Mouse (Mus musculus) urinary bladder, postnatal 14 days (tissue): ENCODE results near the gene Nfkbil1.

Source experiments
- DNase-seq: peaks from one replicate; pipeline ENCODE4 v3.0.0; 2021; ENCODE audit warnings: low spot score

Gene Nfkbil1

DNA sequence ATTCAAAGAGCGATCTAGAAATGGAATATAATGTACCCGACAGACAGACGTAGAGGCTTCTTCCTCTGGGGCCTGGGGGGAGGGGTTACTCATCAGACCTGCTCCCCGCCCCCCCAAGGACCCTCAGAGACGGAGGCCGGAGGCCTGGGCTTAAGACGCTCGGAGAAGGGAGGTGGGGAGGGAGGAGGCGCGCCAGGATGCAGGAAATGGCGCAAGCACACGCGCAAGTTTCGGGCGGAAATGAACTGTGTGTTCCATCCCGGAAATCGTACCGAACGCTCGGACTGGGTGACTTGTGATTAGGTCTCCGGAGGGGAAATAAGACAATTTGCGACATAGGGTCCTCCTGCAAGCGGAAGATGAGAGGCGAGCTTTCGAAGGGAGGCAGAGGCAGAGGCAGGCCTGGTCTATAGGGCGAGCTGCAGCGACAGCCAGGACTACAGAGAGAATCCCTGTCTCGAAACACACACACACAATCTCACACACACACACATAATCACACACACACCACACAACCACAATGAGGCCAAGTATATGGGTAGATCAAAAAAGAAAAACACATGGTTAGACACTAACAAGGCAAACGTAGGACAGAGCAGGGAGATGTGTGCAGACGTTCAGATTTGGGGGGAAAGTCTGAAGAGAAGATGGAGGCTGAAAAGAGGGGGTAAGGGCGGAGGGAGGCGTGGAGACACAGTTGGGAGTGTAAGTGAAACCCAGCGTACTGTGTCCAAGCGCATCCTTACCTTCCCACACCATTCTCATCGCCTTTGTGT, at the start of gene Nfkbil1:
Gene Nfkbil1, minus strand, starts transcription at position 179 of the 776 bp plus-strand sequence.
- peak; percentile 91 for DNase-seq

DNA sequence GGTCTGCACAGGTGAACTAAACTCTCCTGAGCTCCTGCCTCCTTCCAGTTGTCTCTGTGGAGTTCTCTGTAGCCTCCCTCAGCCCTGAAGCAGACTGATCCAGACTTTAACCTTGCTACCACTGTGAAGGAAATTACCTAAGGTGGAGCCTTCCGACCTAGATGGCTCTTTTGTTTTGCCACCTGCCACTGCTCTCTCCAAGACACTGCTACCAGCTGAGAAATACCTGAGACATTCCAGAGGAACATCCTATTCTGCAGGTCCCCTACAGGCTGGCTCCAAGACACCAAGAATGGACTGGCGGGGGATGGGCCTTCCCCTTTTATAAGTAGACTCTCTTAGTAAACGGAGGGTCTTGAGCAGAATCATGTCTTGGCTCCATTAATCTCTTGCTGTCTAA, 44.7 kb upstream of the Nfkbil1 start:
- DNase-seq: no peak

DNA sequence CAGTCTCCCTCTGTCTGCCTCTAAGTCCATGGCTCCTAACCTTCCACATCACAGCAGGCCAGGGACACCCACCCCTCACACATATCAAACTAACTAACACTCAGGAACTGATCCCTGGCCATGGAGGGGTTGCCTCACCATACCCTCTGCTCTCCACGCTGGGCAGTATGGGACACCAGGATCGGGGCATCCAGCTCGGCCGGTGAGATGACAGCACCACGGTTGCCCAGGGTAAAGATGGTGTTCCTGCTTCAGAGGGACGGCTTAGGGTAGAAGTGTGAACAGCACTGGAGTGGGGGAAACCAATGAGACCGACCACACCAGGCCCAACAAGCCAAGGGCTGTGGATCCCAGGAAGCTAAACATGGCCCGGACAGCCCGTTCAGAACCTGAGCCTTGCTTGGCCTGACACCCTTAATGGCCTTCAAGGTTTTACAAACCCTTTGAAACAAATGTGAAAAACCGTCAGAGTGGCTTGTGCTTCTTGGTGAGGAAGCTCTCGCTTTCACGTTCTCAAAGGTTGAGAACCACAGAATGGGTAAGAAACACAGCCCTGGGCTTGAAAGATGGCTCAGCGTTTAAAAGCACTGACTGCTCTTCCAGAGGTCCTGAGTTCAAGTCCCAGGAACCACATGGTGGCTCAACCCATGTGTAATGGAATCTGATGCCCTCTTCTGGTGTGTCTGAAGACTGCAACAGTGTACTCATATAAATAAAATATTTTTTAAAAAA, 43.5 kb upstream of the Nfkbil1 start:
- no peak for DNase-seq

DNA sequence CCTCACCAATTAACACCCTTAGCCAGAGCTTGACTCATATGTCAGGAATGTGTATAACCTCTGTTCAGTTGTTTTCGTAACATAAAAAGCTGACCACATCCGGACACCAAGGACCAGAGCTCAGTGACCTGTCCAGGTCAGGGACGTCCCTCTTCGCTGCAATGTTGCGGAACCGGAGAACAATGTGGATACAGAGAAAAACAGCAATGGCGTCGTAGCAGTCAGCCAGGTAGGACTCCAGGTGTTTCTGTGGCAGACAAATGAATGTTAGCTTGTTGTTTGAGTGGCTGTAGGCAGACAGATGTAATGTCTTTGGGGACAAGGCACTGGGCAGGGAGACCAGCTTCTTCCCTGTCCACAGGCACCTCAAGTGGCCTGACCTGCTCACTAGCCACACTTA, 42.5 kb upstream of the Nfkbil1 start:
- DNase-seq: no peak

DNA sequence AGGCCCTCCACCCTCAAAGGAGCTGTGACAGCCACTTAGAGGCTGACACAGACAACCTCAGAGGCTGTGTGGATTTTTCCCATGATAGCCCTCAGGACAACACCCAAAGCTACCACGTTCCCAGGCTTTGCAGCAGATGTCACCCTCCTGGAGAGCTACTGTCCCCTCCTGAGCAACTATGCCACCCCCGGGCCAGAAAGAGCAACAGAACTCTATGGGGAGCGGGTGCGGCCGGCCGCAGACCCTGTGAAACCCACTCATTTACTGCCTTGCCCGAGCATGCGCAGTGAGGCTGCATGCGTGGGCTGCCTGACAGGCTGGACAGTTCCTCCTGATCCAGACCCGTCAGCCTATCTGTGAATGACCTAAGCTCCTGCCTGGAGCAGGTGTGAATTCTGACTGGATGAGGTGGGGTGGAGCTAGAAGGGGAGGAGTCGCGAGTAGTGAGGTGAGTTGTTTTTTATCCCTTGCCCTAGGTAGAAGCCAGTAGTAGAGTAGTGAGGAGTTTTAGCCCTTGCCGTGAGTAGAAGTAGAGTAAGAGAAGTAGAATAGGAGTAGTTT, 40.8 kb upstream of the Nfkbil1 start:
- DNase-seq: no peak

DNA sequence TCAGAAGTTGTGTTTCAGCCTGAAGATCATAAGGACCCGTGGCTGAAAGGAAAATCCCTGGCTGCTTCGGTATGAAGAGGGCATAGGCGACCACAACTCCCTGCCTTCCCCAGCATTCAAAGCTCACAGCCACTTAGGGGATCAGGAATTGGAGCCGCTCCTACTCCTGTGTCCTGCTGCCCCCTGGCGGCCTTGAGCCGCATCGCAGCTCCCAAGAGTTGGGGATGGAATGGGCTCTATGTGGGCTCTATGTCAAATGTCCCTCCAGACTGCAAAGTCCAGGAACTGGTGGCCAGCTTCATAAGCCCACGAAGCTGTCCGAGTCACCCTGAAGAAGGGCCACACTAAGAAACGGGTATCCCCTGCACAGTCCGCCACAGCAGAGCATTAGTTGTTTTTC, 39.2 kb upstream of the Nfkbil1 start:
- DNase-seq: peak; percentile 88

DNA sequence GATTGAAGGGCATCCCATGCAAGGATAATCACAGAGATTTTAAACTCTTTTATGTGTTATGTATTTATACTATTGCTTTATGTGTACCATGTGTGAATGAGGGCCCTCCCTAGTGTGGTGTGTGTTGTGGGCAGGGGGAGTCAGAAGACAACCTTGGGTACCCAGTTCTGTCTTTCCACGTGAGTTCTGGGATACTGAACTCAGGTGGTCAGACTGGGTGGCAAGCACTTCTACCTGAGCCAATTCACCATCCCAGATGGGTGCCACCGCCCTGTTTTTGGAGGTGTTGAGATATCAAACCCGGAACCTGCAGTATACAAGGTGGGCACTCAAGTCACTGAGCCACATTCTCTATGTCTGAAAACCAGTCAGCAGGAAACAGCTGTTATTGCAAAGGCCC, 36.7 kb upstream of the Nfkbil1 start:
- DNase-seq: no peak

DNA sequence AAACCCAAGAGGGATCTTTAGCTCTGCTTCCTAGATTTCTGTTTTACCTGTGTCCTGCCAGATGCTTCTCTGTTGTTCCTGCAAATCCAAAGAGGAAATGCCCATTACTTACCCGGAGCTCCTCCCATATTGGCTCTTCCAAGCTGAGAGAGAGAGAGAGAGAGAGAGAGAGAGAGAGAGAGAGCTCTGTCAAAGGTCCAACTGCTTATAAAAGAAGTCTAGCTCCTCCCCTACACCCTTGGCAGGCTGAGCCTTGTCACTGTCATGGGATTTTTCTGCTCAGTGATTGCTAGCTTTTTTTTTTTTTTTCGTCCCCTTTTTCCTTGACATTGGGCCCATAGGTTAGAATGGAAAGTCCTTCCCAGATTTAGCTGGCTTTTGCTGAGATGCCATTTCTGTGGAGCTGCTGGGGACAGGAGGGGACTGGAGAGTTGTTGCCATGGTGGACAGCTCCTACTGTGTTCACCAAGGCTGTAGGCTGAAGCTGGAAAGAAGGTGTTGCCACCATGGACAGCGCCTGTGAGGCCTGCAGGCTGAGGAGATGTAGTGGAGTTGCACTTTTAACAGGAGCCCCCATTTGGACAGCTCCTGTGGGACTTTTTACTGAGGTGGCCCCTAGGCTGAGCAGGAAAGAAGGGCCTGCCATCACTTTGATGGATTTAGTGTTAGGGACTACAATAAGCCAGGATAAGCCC, 34.2 kb upstream of the Nfkbil1 start:
- DNase-seq: peak; percentile 41

DNA sequence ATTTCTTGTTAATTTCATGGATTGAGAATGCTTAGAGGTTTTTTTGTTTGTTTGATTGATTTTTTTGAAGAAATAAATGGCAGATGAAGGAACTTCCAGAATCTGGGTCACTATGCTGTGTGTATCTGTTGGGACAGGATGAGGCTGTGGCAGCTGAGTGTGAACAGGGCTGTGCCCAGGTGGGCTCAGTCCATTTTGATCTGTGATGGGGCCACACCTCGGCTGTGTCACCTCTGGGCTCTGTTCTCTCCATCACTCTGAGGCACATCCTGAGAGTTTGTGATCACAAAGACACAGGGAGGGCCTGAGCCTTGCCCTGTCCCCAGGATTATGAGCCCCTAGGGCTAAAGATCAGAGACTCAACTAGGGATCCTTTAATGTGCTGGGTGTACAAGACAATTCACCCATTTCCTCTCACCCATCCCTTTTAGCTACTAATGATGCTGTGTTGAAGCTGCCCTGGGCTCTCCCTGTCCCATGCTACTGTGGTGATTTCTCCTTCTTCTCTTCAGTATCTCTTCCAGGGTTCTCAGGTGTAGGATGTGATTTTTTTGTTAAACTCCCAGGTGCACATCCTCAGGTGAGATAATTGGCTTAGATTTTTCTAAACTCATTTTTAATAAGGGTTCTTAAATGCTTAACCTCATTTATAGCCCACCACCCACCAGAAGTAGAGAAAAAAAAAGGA, 32.0 kb upstream of the Nfkbil1 start:
- no peak for DNase-seq

DNA sequence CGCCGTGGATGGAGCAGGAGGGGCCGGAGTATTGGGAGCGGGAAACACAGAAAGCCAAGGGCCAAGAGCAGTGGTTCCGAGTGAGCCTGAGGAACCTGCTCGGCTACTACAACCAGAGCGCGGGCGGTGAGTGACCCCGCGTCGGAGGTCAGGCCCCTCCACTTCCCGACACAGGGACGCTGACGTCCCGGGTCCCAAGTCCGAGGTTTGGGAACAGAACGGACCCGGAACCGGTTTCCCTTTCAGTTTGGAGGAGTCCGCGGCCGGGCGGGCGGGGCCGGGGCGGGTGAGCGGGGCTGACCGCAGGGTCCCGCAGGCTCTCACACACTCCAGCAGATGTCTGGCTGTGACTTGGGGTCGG, 27.9 kb upstream of the Nfkbil1 start:
- no peak for DNase-seq

DNA sequence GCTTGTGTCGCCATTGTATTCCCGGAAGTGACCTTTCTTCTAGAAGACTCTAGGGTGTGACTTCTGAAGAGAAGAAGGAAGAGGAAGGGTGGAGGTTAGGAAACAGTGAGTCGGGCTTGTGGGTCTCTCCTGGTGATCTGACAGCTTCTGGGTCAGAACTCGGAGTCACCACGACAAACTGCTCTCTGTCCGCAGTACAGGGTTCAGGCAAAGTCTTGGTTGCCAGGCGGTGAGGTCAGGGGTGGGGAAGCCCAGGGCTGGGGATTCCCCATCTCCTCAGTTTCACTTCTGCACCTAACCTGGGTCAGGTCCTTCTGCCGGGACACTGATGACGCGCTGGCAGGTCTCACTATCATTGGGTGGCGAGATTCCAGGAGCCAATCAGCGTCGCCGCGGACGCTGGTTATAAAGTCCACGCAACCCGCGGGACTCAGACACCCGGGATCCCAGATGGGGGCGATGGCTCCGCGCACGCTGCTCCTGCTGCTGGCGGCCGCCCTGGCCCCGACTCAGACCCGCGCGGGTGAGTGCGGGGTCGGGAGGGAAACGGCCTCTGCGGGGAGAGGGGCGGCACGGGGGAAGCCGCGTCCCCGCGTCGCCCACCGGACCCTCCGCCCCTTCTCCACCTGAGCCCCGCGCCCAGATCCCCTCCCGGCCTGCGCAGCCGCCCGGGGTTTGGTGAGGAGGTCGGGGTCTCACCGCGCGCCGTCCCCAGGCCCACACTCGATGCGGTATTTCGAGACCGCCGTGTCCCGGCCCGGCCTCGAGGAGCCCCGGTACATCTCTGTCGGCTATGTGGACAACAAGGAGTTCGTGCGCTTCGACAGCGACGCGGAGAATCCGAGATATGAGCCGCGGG, 27.3 kb upstream of the Nfkbil1 start, which contains the start of gene H2-D1:
Gene H2-D1, plus strand, starts transcription at position 67 of the 859 bp plus-strand sequence.
- peak; percentile 99 for DNase-seq

DNA sequence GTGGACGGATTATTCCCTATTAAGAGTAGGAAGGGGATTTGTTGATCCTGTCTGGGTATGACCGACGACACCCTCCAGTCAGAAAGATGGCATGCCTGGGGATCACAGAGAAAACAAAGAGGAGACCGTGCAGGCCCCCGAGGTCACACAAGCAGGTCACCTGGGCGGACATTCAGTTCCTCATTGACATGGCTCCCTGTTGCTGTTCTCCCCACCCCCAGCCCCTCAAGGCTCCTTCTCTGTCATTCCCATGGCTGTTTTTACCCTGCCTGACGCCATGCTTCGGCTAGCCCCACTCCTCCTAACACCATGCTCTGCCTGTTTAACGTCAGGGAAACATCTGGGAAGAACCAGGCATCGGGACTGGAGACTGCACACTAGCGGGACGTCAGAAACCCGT, 26.1 kb upstream of the Nfkbil1 start:
- no peak for DNase-seq

DNA sequence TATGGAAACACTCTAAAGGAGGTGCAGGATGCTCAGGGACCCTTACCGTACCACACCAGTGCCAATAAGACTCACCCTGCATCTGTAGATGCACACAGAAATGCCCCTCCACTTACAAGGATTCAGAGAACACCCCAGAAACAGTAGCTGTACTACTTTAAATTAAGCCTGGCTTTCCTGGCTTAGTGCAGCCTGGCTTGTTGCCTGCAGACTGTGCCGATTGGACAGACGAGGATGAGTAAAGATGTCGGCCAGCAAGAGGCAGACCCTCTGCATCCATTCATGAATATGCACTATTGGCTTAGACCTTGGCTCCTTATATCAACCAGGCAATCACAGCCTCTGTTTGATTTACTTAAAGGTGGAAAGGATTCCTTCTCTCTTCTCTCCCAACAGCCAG, 24.0 kb upstream of the Nfkbil1 start:
- DNase-seq: no peak

DNA sequence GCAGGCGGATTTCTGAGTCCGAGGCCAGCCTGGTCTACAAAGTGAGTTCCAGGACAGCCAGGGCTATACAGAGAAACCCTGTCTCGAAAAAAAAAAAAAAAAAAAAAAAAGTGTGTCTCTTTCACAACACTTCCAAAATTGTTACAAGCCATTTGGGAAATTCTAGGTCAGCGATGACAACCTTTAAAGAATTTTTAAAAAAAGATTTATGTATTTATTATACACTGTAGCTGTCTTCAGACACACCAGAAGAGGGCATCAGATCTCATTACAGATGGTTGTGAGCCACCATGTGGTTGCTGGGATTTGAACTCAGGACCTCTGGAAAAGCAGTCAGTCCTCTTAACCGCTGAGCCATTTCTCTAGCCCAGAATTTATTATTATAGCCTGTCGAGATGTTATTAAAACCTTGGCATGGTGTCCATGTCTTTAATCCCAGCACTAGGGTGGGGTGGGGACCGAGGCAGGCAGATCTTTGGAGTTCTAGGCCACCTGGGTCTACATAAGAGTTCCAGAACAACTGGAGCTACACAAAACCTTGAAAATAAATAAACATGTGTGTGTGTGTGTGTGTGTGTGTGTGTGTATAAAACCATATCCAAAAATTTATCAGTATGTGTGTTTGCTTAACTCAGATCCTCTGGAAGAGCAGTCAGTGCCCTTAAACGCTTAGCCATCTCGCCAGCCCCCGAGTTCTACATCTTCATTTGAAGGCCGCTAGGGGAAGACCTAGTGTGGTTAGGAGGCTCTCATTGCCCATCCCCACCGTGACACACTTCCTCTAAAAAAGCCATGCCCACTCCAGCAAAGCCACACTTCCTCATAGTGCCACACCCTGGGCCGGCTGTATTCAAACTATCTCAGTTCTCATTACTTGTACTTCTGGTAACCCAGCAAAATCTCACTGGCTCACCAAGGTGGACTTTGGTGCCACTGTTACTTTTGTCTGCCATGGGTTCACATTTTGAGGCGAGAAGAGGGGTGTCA, 23.2 kb upstream of the Nfkbil1 start:
- peak; percentile 53 for DNase-seq

DNA sequence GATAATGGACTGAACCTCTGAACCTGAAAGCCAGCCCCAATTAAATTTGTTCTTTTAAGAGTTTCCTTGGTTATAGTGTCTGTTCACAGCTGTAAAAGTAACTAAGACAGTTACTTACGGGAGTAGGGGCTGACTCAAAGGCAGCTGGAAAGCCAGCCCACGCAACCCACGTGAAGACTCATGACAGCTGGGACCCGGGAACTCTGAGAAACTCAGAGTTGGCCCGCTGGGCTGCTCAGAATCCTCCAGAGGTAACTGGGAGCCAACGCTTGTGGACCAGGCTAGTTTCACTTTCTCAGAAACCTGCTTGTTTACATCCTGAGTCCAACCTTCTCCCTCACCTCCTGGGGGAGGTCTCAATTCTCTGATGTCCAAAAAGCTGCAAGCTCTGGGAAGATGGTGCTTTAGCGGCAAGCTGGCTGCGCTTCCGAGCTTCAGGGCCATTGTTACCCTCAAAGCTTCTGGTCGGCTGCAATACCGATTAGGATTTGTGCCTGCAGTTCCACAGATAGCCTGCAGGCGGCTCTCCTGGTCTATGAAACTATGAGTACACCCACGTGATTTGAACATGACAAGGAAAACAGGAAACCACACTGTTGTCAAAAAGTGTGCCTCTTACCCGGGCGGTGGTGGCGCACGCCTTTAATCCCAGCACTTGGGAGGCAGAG, 22.4 kb upstream of the Nfkbil1 start:
- peak; percentile 93 for DNase-seq

DNA sequence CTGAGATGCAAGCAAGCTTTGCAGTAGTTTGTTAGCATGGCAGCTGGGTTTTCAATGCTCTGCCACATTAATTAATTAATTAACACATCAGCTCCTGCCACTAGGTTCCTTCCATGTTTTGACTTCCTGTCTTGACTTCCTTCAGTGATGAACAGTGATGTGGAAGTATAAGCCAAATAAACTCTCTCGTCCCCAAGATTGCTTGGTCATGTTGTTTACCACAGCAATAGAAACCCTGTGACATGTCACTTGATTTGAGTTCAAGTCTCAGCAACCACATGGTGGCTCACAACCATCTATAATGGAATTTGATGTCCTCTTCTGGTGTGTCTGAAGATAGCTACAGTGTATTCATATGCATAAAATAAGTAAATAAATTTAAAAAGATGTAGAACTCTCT, 21.8 kb upstream of the Nfkbil1 start:
- DNase-seq: no peak

DNA sequence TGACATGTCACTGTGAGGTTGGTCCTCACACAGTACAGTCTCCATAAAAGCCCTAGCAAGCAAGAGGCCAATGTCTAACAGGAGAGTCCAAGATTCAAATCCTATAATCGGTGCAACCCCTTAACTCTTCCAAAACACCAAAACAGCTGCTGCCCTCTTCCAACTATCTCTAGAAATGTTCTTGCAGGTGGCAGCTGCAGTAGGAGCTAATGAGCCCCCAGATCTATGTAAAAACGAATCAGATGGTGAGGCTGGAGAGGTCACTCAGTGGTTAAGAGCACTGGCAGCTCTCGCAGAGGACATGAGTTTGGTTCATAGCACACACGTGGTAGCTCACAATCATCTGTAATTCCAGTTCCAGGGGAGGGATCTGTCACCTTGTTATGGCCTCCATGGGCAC, 20.1 kb upstream of the Nfkbil1 start:
- DNase-seq: no peak

DNA sequence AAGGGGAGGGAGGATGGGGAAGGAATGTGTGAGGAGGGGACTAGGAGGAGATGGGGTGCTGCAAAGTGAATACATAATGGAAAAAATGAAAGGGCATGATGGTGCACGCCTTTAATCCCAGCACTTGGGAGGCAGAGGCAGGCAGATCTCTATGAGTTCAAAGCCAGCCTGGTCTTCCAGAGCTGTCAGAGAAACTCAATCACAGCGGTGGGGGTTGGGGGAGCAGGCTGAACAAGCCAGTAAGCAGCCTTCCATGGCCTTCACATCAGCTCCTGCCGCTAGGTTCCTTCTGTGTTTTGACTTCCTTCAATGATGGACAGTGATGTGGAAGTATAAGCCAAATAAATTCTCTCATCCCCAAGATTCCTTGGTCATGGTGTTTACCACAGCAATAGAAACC, 19.7 kb upstream of the Nfkbil1 start:
- no peak for DNase-seq
